Mouse (Mus musculus) thymus, adult 2 months (tissue): Measurements from ENCODE around the gene Fut7. TPM values are rescaled to one million over a fixed set of nuclear protein-coding genes. Genes with fewer than 3 reads are reported as not detected.

Experiments used
- DNase-seq: peaks from one replicate; pipeline ENCODE4 v3.0.0; 2021
- H3K27ac ChIP-seq: fragments of 200-500 bp; 2 replicates; pipeline ENCODE4 v1.5.1; 2012; ENCODE audit warnings: low read length, control low read depth; ENCODE audit not compliant: control insufficient read depth, insufficient read depth
- H3K27me3 ChIP-seq: fragments of 200-500 bp; 2 replicates; pipeline ENCODE4 v1.6.1; 2012; ENCODE audit warnings: mild to moderate bottlenecking, low read length, moderate library complexity, mixed read lengths; ENCODE audit not compliant: control insufficient read depth, insufficient read depth
- H3K36me3 ChIP-seq: fragments of 200-500 bp; 2 replicates; pipeline ENCODE4 v1.6.1; 2012; ENCODE audit warnings: mild to moderate bottlenecking, low read length, moderate library complexity; ENCODE audit not compliant: control insufficient read depth, insufficient read depth
- H3K4me1 ChIP-seq: fragments of 200-500 bp; replicated peaks from 2 replicates; pipeline ENCODE4 v1.6.1; 2012; ENCODE audit warnings: low read length; ENCODE audit not compliant: control insufficient read depth, insufficient read depth
- H3K4me3 ChIP-seq: fragments of 200-500 bp; 2 replicates; pipeline ENCODE4 v1.5.1; 2012; ENCODE audit warnings: mild to moderate bottlenecking, low read length, control low read depth, moderate library complexity; ENCODE audit not compliant: control insufficient read depth, insufficient read depth
- CTCF ChIP-seq: fragments of 200-500 bp; IDR thresholded peaks from 2 replicates; pipeline ENCODE4 v1.5.1; 2012; ENCODE audit warnings: mild to moderate bottlenecking, control low read depth, low read length, moderate library complexity, borderline replicate concordance; ENCODE audit not compliant: control insufficient read depth, poor library complexity, insufficient read depth; ENCODE audit errors: extremely low read depth
- POLR2A ChIP-seq: fragments of 200-500 bp; IDR thresholded peaks from 2 replicates; pipeline ENCODE4 v1.6.1; 2012; ENCODE audit warnings: mild to moderate bottlenecking, low read length, control low read depth, moderate library complexity; ENCODE audit not compliant: control insufficient read depth, poor library complexity, insufficient read depth; ENCODE audit errors: extremely low read depth
- WGBS: fragments of 180-500 bp; shearing (Covaris S2); methylation state at CpG from one replicate; pipeline ENCODE4 v1.1.7; 2018; 5-methylcytosine and 5-hydroxymethylcytosine counted together
- polyA plus RNA-seq: library from polyadenylated mRNA; depleted of rRNA; stranded (reverse); fragments of >200 nt; gene quantifications from 2 replicates; pipeline ENCODE4 v1.2.3, GENCODE M21; 2012; rRNA removed

The Fut7 gene
- polyA plus RNA-seq, 1 experiment = 2.0 TPM

DNA sequence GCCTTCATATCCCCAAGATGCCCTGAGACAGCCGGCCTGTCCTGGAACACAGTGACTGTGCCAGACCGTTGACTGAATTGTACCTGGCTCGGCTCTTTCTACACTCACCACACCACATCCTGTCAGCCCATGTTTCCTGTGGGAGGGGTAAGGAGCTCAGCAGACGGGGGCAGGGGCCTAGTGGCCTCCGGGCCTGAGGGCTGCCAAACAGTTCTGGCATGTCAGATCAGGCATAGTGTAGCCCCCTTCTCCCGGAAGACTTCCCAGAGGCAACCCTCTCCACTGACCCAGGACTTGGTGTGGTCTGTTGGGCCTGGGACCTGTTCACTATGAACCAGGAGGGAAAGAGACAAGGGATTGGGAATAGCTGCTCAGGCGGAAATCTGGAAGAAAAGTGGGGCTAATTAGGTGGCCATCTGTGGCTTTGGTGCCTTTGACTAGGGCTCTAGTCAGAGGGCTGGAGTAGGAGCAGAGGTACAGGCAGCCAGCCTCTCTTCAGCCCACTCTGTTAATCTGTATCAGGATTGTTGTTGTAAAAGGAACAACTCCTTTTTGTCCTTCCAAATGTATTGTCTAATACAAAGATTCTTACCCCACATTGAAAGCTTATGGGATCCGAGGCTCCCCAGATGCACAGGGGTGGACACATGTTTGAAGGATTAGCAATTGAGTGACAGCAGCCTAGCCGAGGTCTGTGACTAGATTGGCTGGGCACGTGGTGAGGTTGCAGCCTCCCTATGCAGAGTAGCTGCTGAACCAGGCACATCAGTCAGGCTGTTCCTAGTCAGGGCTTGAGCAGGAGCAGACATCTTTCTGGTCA is 43.0 kb downstream of the Fut7 start:
- H3K4me3 ChIP-seq = peak overlapping the region; percentile 43
- peak; percentile 85 for DNase-seq
- no peaks in the 10 kb centered on the region for H3K36me3 ChIP-seq
- 11% methylated on average over 10 of the region's 10 CpGs for WGBS
- peaks cover 52% of the 10 kb centered on the region for H3K4me1 ChIP-seq
- peak; percentile 84 for TF ChIP-seq POLR2A
- TF ChIP-seq CTCF = 0 out of 2 replicates have a peak, but pooled peaks have one; percentile 36
- H3K27me3 ChIP-seq = no peaks in the 10 kb centered on the region
- H3K27ac ChIP-seq = peak overlapping the region; percentile 88

DNA sequence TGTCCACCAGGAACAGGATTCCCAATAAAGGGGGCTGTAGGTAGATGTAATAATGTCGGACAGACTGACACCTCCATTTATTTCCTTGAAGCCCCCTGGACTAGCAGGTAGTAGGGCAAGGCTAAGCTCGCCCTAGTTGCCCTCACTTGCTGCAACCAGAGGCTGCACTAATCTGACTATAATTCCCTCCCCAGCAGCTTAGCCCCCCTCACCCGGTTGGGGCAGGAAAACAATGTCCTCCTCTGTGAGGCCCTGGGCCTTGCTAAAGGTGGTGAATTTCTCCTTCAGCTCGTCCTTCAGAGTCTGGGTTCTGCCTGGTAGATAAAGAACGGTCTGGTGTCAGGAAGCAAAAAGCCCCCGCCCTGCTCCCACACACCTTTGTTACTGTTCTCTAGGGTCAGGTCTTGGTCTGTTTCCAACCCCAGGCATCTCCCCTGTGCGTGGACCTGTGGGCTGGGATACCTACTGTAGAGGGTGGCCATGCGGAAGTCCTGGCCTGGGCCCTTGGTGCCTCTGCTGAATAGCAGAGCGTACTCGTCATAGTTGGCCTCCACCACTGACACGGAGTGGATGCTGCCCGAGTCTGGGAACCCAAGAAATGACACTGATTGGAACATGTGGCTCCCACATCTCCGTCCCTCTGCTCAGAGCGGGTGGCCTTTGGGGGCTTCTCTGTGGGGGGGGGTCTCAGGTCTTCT is 44.7 kb downstream of the Fut7 start:
- Histone ChIP-seq H3K27ac (peak overlapping the region; percentile 5; the same call in 1 of the 2 replicates), H3K4me1 (peaks cover 49% of the 10 kb centered on the region), H3K27me3 (no peaks in the 10 kb centered on the region), H3K4me3 (no peak overlapping the region), H3K36me3 (no peaks in the 10 kb centered on the region)
- whole genome bisulfite sequencing = 92% methylated on average over 14 of the region's 14 CpGs
- TF ChIP-seq POLR2A (no peak), CTCF (no peak)
- no peak for DNase-seq

DNA sequence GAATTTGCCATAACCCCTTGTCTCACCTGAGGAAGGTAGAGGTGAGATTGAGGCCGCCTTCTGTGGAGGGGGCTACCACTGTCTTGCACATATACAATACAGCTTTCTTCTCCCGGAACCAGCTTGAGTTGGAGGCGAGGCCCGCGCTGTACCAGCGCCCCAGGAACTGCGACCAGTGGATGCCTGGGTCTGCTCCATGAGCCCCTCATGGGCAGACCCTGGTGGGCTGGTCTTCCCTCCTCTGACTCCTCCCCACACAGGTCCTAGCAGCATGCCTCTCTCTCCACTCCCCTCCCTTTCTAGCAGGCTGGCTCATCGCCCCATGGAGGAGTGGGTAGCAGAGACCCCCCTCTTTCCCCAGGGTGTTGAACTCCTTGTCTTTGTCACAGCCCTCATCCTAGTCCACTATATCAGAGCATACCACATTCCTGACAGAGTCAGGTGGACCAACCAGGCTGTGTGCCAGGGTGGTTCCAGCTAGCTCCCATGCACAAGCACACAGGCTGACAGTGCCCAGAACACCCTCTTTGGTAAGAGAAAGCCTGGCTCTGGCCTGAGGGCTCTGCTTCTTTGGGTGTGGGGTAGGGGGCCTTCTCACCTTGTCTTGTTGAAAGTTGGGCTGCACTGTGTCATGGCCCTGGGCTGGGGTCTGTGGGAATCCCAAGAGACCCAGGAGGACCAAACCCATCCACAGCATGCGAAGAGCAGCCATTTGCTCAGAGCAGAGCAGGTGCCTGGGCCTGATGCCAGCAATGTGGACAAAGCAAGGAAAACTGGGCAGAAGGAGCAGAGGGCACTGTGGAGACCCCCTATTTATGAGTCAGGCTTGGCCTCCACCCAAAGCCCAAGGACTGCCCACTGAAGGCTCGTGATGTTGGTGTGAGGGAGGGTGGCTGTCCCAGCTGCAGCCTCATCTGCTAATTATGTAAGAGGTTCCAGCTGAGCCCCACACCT is 46.2 kb downstream of the Fut7 start:
- Histone ChIP-seq H3K36me3 (no peaks in the 10 kb centered on the region), H3K4me1 (peaks cover 38% of the 10 kb centered on the region), H3K27me3 (no peaks in the 10 kb centered on the region), H3K4me3 (no peak overlapping the region), H3K27ac (no peak overlapping the region)
- no peak for DNase-seq
- WGBS = 94% methylated on average over 10 of the region's 10 CpGs
- no peak for TF ChIP-seq CTCF

DNA sequence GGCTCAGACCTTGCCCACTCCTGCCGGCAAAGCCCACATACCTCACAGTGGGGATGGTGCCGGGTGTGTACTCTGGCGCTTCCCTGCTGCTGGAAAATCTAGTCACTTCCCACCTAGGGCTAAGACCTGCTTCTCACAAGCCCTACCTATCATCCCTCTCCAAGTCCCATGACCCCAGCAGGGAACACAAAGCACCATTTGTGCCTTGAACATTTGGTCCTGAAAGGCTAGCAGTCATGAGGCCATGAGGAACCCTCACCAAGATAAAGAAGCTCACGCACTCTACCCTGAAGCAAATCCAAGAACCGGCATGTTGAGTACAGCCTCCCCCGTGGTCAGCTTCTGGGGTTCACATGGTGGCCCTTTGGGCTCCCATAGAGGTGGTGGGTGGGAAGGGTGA is 46.9 kb downstream of the Fut7 start, which contains the start of gene Ptgds:
Ptgds (minus strand) TSS at position 78 of the 400 bp plus-strand sequence.
- H3K4me3 ChIP-seq = no peak within 1 kb of the TSS

DNA sequence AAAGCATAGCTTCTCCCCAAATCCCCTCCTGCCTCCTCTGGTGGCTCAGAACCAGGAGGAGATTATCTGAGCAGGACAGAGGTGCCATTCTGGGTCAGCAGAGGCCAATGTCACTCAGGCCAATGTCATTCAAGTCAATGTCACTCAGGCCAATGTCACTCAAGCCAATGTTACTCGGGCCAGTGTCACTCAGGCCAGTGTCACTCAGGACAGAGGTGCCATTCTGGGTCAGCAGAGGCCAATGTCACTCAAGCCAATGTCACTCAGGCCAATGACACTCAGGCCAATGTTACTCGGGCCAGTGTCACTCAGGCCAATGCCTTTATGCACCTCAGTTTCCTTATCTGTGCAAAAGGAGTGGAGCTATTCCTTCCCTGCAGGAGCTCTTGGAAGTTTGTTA is 49.5 kb downstream of the Fut7 start:
- H3K27ac ChIP-seq = no peak overlapping the region
- no peak for DNase-seq
- 79% methylated on average over 2 of the region's 2 CpGs for WGBS
- no peaks in the 10 kb centered on the region for H3K27me3 ChIP-seq
- H3K4me3 ChIP-seq = no peak overlapping the region
- TF ChIP-seq CTCF (no peak), POLR2A (no peak)
- no peaks in the 10 kb centered on the region for H3K36me3 ChIP-seq
- peaks cover 7% of the 10 kb centered on the region for H3K4me1 ChIP-seq

More for the DNA sequence above, 46.9 kb downstream of the Fut7 start, which contains the start of gene Ptgds:
- 95% methylated on average over 6 of the region's 6 CpGs for WGBS
- Histone ChIP-seq H3K4me1 (peaks cover 31% of the 10 kb centered on the region), H3K27me3 (no peaks in the 10 kb centered on the region), H3K27ac (no peak within 1 kb of the TSS), H3K36me3 (no peaks in the 10 kb centered on the region)
- DNase-seq = no peak
- TF ChIP-seq POLR2A = no peak
- no peak for TF ChIP-seq CTCF

Other genes starting within 250 kb of the Fut7 start
- gene Nrarp, start 242.5 kb upstream of the Fut7 start, polyA plus RNA-seq = 13.7 and 16.9 TPM in 2 replicates
- 90.6 and 94.7 TPM in 2 replicates for gene Tor4a, start 226.4 kb upstream of the Fut7 start, polyA plus RNA-seq
- 105 and 115 TPM in 2 replicates for gene Nelfb, start 211.8 kb upstream of the Fut7 start, polyA plus RNA-seq
- gene Stpg3, start 208.6 kb upstream of the Fut7 start, polyA plus RNA-seq = 0.12 TPM in 1 of 2 replicates, not detected in the other
- 0.11 and 0.12 TPM in 2 replicates for gene Fam166a, start 204.5 kb upstream of the Fut7 start, polyA plus RNA-seq
- gene Tubb4b, start 198.6 kb upstream of the Fut7 start, polyA plus RNA-seq = 613 and 694 TPM in 2 replicates
- gene Slc34a3, start 188.9 kb upstream of the Fut7 start, polyA plus RNA-seq = 0.05 and 0.15 TPM in 2 replicates
- 0.05 TPM in 1 of 2 replicates, not detected in the other for gene Rnf224, start 186.5 kb upstream of the Fut7 start, polyA plus RNA-seq
- gene Rnf208, start 181.0 kb upstream of the Fut7 start, polyA plus RNA-seq = 3.6 and 4.5 TPM in 2 replicates
- 1.6 and 2.1 TPM in 2 replicates for gene Cysrt1, start 180.8 kb upstream of the Fut7 start, polyA plus RNA-seq
- gene AL732309.1, start 176.4 kb upstream of the Fut7 start, polyA plus RNA-seq = 41.1 and 43.0 TPM in 2 replicates
- gene Tmem203, start 167.8 kb upstream of the Fut7 start, polyA plus RNA-seq = 66.1 and 79.1 TPM in 2 replicates
- 24.4 and 25.9 TPM in 2 replicates for gene Tprn, start 160.6 kb upstream of the Fut7 start, polyA plus RNA-seq
- gene Ssna1, start 150.8 kb upstream of the Fut7 start, polyA plus RNA-seq = 164 and 182 TPM in 2 replicates
- 141 and 144 TPM in 2 replicates for gene Anapc2, start 150.8 kb upstream of the Fut7 start, polyA plus RNA-seq
- gene Tmem210, start 135.1 kb upstream of the Fut7 start, polyA plus RNA-seq = 0.35 TPM in 1 of 2 replicates, not detected in the other
- 1.0 and 1.6 TPM in 2 replicates for gene Lrrc26, start 133.4 kb upstream of the Fut7 start, polyA plus RNA-seq
- gene Grin1, start 104.1 kb upstream of the Fut7 start, polyA plus RNA-seq = 0.50 TPM in 2 replicates
- 23.1 and 26.3 TPM in 2 replicates for gene Man1b1, start 90.9 kb upstream of the Fut7 start, polyA plus RNA-seq
- 24.5 and 25.6 TPM in 2 replicates for gene Dpp7, start 66.9 kb upstream of the Fut7 start, polyA plus RNA-seq
- 23.0 and 24.4 TPM in 2 replicates for gene Uap1l1, start 57.6 kb upstream of the Fut7 start, polyA plus RNA-seq
- gene Sapcd2, start 50.9 kb upstream of the Fut7 start, polyA plus RNA-seq = 29.7 and 45.2 TPM in 2 replicates
- gene Entpd2, start 27.4 kb upstream of the Fut7 start, polyA plus RNA-seq = 11.7 and 14.0 TPM in 2 replicates
- gene Npdc1, start 23.9 kb upstream of the Fut7 start, polyA plus RNA-seq = 28.4 and 30.8 TPM in 2 replicates
- 86.6 and 100 TPM in 2 replicates for gene Abca2, start 5.4 kb downstream of the Fut7 start, polyA plus RNA-seq
- 11.6 and 17.3 TPM in 2 replicates for gene Clic3, start 33.6 kb downstream of the Fut7 start, polyA plus RNA-seq
- gene Paxx, start 37.8 kb downstream of the Fut7 start, polyA plus RNA-seq = 165 and 192 TPM in 2 replicates
- 4.4 and 13.8 TPM in 2 replicates for gene Ptgds, start 46.8 kb downstream of the Fut7 start, polyA plus RNA-seq
- not detected in 2 replicates for gene Lcn12, start 70.6 kb downstream of the Fut7 start, polyA plus RNA-seq
- 59.2 and 77.5 TPM in 2 replicates for gene Fbxw5, start 77.5 kb downstream of the Fut7 start, polyA plus RNA-seq
- 4.7 and 5.0 TPM in 2 replicates for gene C8g, start 78.5 kb downstream of the Fut7 start, polyA plus RNA-seq
- gene Traf2, start 123.7 kb downstream of the Fut7 start, polyA plus RNA-seq = 47.7 and 49.9 TPM in 2 replicates
- 142 and 152 TPM in 2 replicates for gene Edf1, start 134.6 kb downstream of the Fut7 start, polyA plus RNA-seq
- gene Mamdc4, start 151.6 kb downstream of the Fut7 start, polyA plus RNA-seq = 18.9 and 25.8 TPM in 2 replicates
- gene Phpt1, start 152.0 kb downstream of the Fut7 start, polyA plus RNA-seq = 73.6 and 94.7 TPM in 2 replicates
- gene Ajm1, start 158.5 kb downstream of the Fut7 start, polyA plus RNA-seq = 7.0 and 7.4 TPM in 2 replicates
- gene Rabl6, start 185.3 kb downstream of the Fut7 start, polyA plus RNA-seq = 83.4 and 89.6 TPM in 2 replicates
- not detected in 2 replicates for gene Ccdc183, start 194.4 kb downstream of the Fut7 start, polyA plus RNA-seq
- 4.9 and 12.3 TPM in 2 replicates for gene Tmem141, start 198.7 kb downstream of the Fut7 start, polyA plus RNA-seq
- gene Fcna, start 204.8 kb downstream of the Fut7 start, polyA plus RNA-seq = 7.8 TPM in 2 replicates
- 0.24 TPM in 1 of 2 replicates, not detected in the other for gene Lcn8, start 229.9 kb downstream of the Fut7 start, polyA plus RNA-seq
- not detected in 2 replicates for gene Lcn5, start 234.7 kb downstream of the Fut7 start, polyA plus RNA-seq